In genomic region chr15:79812840-79813239, GRCm38 (mm10) we compare ENCODE assay signal across 8 mouse cellular contexts. TPM values are rescaled to one million over a fixed set of nuclear protein-coding genes. Genes with fewer than 3 reads are reported as not detected.
"Had no signal": no experiment of that assay in that cellular context is flagged by ENCODE, and none has a peak within 500 bp of the region (broad histone marks: within the 10 kb centered on the region; RNA-seq: fewer than 3 reads in every experiment).

No protein-coding gene starts in this region.

RNA-seq across cellular contexts. Expression of gene Nptxr, which starts 8.3 kb away (rescaled TPM):
- polyA plus RNA-seq: erythroblast, embryonic 14.5 days had no signal

RNA-seq across cellular contexts. Expression of gene Npcd, which starts 21.2 kb away (rescaled TPM):
- polyA plus RNA-seq: embryonic facial prominence, embryonic 10.5 days; embryonic facial prominence, embryonic 14.5 days; erythroblast, embryonic 14.5 days; forebrain, embryonic 10.5 days; forebrain, embryonic 11.5 days; forebrain, embryonic 13.5 days; forebrain, embryonic 14.5 days; forebrain, embryonic 16.5 days had no signal
